Mouse (Mus musculus): Measurements from ENCODE around the gene Postn.

- TF ChIP-seq POLR2A (IDR thresholded peaks at IDR 0.05; ENCODE audit: control insufficient read depth, low read depth, low read length) (no peak), CTCF (IDR thresholded peaks at IDR 0.05; ENCODE audit: control insufficient read depth, insufficient read depth, insufficient replicate concordance, low read depth, low read length) (no peak)
These were observed 42.9 kb downstream of the Postn start for GRCm38 (mm10) chr3:54403791-54404190.
